Mouse (Mus musculus) ES-Bruce4 (cell line): ENCODE data around the gene Gdpd5.

Source experiments
- CTCF ChIP-seq: IDR thresholded peaks from one replicate; pipeline ENCODE4 v1.8.1; 2011; ENCODE audit warnings: low read depth, low read length
- EP300 ChIP-seq: IDR thresholded peaks from 2 replicates; pipeline ENCODE4 v1.6.1; 2011; ENCODE audit warnings: low read depth, low read length; ENCODE audit not compliant: insufficient read depth
- POLR2A ChIP-seq: IDR thresholded peaks from one replicate; pipeline ENCODE4 v1.8.1; 2011; ENCODE audit warnings: low read length; ENCODE audit not compliant: insufficient read depth

GRCm38 (mm10) chr7:99395385-99395784 lies 14.2 kb downstream of the Gdpd5 start:
- no peak for TF ChIP-seq CTCF
- TF ChIP-seq POLR2A: no peak
- no peak for TF ChIP-seq EP300
